Comparison of ENCODE assay signal across 9 mouse cellular contexts in the genomic region with DNA sequence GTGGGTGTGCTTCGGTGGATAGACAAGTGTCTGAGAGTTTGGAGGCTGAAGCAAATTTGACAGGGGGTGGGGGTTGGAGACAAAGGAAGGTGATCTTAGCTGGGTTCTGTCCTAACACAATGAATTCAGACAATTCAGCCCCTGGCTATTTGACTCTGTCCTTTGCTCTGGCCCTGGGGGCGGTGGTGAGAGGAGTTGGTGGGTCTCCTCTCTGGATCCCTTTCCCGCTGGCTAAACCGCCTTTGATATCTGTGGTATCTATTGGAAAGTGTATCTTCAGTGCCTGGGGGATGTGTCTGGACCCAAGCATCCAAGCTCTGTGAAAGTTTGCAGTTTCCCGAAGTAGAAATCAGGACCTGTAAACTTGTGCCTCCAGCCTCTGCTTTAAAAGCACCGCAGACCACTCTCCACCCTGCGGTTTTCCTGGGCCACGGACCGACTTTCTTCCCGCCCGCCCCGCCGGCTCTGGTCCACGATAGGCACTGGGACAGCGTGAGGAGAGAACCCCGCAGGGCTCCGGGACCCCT. TPM values are rescaled to one million over a fixed set of nuclear protein-coding genes. Genes with fewer than 3 reads are reported as not detected.
A peak's percentile ranks its signal among the peaks of the same experiment; 100 is the strongest.
DNase-seq lines count a peak whose midpoint lies in the region; ATAC-seq and TF ChIP-seq lines count a peak whose summit lies in the region.
"Had no signal": no experiment of that assay in that cellular context is flagged by ENCODE, and none has a peak within 500 bp of the region (broad histone marks: within the 10 kb centered on the region; RNA-seq: fewer than 3 reads in every experiment).

No protein-coding gene starts in this region.

- WGBS in heart, embryonic 11.5 days (ENCODE audit: insufficient replicate concordance): 3% methylated on average over 17 of the region's 17 CpGs
- 2% methylated on average over 17 of the region's 17 CpGs for WGBS in forebrain, embryonic 14.5 days
- WGBS in liver, embryonic 16.5 days (ENCODE audit: insufficient replicate concordance): 3% methylated on average over 17 of the region's 17 CpGs

- H3K4me3 ChIP-seq in heart, embryonic 11.5 days (ENCODE audit: low read depth, low read length): peak overlapping the region; percentile 84
- peak overlapping the region; percentile 71 for H3K4me3 ChIP-seq in ES-Bruce4 (ENCODE audit: low read depth, low read length)
- peak overlapping the region; percentile 71 for H3K4me3 ChIP-seq in forebrain, embryonic 14.5 days (ENCODE audit: low read depth, low read length)
- peak overlapping the region; percentile 64 for H3K4me3 ChIP-seq in liver, embryonic 16.5 days (ENCODE audit: low read depth, low read length)

- H3K27ac ChIP-seq in heart, embryonic 11.5 days (ENCODE audit: low read depth, low read length): peak overlapping the region; percentile 77
- H3K27ac ChIP-seq in ES-Bruce4 (ENCODE audit: insufficient read depth, low read length): no peak overlapping the region
- H3K27ac ChIP-seq in forebrain, embryonic 14.5 days (ENCODE audit: low read depth, low read length): no peak overlapping the region
- H3K27ac ChIP-seq in liver, embryonic 16.5 days (ENCODE audit: low read length): no peak overlapping the region

- H3K36me3 ChIP-seq in heart, embryonic 11.5 days (ENCODE audit: control insufficient read depth, insufficient read depth, low read length): no peaks in the 10 kb centered on the region
- no peaks in the 10 kb centered on the region for H3K36me3 ChIP-seq in ES-Bruce4 (ENCODE audit: control insufficient read depth, insufficient read depth, low read length, poor library complexity, severe bottlenecking)
- H3K36me3 ChIP-seq in forebrain, embryonic 14.5 days (ENCODE audit: control insufficient read depth, insufficient read depth, low read length): no peaks in the 10 kb centered on the region
- H3K36me3 ChIP-seq in liver, embryonic 16.5 days (ENCODE audit: control insufficient read depth, insufficient read depth): no peaks in the 10 kb centered on the region
- H3K36me3 ChIP-seq: G1E had no signal

- no peak for TF ChIP-seq CTCF in ES-Bruce4 (IDR thresholded peaks at IDR 0.05; ENCODE audit: low read depth, low read length)

- peaks cover 10% of the 10 kb centered on the region; the same call in 1 of the 2 replicates for H3K4me1 ChIP-seq in heart, embryonic 11.5 days (ENCODE audit: control insufficient read depth, insufficient read depth, low read length)
- H3K4me1 ChIP-seq in ES-Bruce4 (ENCODE audit: control insufficient read depth, insufficient read depth, low read length): no peaks in the 10 kb centered on the region
- peaks cover 7% of the 10 kb centered on the region for H3K4me1 ChIP-seq in forebrain, embryonic 14.5 days (ENCODE audit: control insufficient read depth, insufficient read depth, low read length)
- H3K4me1 ChIP-seq in liver, embryonic 16.5 days (ENCODE audit: control insufficient read depth, low read depth, low read length): no peaks in the 10 kb centered on the region

- H3K9ac ChIP-seq in heart, embryonic 11.5 days (ENCODE audit: low read depth, low read length): peak overlapping the region; percentile 80
- peak overlapping the region; percentile 88 for H3K9ac ChIP-seq in ES-Bruce4 (ENCODE audit: low read depth, poor library complexity, severe bottlenecking)
- H3K9ac ChIP-seq in forebrain, embryonic 14.5 days (ENCODE audit: low read length): peak overlapping the region; percentile 83
- H3K9ac ChIP-seq in liver, embryonic 16.5 days (ENCODE audit: low read depth, low read length): peak overlapping the region; percentile 58

- no peak for ATAC-seq in heart, embryonic 11.5 days (replicated peaks; ENCODE audit: insufficient number of reproducible peaks, low FRiP score, low TSS enrichment)
- ATAC-seq in forebrain, embryonic 14.5 days: peak; percentile 3
- ATAC-seq in liver, embryonic 16.5 days (ENCODE audit: low read depth): no peak

- intact Hi-C loops in left cerebral cortex, postnatal 25 days (cut with DNase I): loop anchor here (5.0 kb wide), 1 partner anchor 205 kb away; no protein-coding TSS in a partner anchor

- H3K27me3 ChIP-seq in heart, embryonic 11.5 days (ENCODE audit: control insufficient read depth, insufficient read depth, low read length): no peaks in the 10 kb centered on the region
- peaks cover 3% of the 10 kb centered on the region for H3K27me3 ChIP-seq in ES-Bruce4 (ENCODE audit: control insufficient read depth, insufficient read depth, low read length, poor library complexity, severe bottlenecking)
- no peaks in the 10 kb centered on the region for H3K27me3 ChIP-seq in forebrain, embryonic 14.5 days (replicated peaks; ENCODE audit: control insufficient read depth, insufficient read depth, low read length)
- peaks cover 49% of the 10 kb centered on the region for H3K27me3 ChIP-seq in liver, embryonic 16.5 days (ENCODE audit: control insufficient read depth, insufficient read depth, low read depth, low read length)

- peaks cover 2% of the 10 kb centered on the region; the same call in 1 of the 2 replicates for H3K9me3 ChIP-seq in heart, embryonic 11.5 days (replicated peaks; ENCODE audit: control insufficient read depth, low read length)
- H3K9me3 ChIP-seq in ES-Bruce4 (replicated peaks; ENCODE audit: control insufficient read depth, insufficient read depth, low read length, poor library complexity, severe bottlenecking): no peaks in the 10 kb centered on the region
- H3K9me3 ChIP-seq in forebrain, embryonic 14.5 days (replicated peaks; ENCODE audit: control insufficient read depth, low read length): no peaks in the 10 kb centered on the region
- H3K9me3 ChIP-seq in liver, embryonic 16.5 days (replicated peaks; ENCODE audit: control insufficient read depth, low read length): no peaks in the 10 kb centered on the region
- H3K9me3 ChIP-seq: G1E had no signal

- DNase-seq in heart, postnatal 4 days: no peak
- DNase-seq in forebrain, embryonic 14.5 days (ENCODE audit: low spot score): no peak
- DNase-seq in left cerebral cortex, postnatal 25 days (ENCODE audit: low spot score in 2 of 2): no peak
- DNase-seq in urinary bladder, adult 18-20 months (ENCODE audit: low spot score in 2 of 2): no peak
- no peak for DNase-seq in thymus, postnatal 10 days (ENCODE audit: low spot score in 2 of 2)

- TF ChIP-seq POLR2A in ES-Bruce4 (IDR thresholded peaks at IDR 0.05; ENCODE audit: insufficient read depth, low read length): no peak

- no peak for TF ChIP-seq EP300 in ES-Bruce4 (IDR thresholded peaks at IDR 0.05; ENCODE audit: insufficient read depth, low read depth, low read length)

- peak overlapping the region; percentile 71 for H3K4me2 ChIP-seq in heart, embryonic 11.5 days
- peak overlapping the region; percentile 99 for H3K4me2 ChIP-seq in forebrain, embryonic 14.5 days (ENCODE audit: low read length)
- peak overlapping the region; percentile 76 for H3K4me2 ChIP-seq in liver, embryonic 16.5 days (ENCODE audit: low read depth, low read length)

RNA-seq across cellular contexts. Expression of a gene that starts 0.5 kb away (rescaled TPM):
- polyA plus RNA-seq in heart, embryonic 11.5 days (2014; fragmentation: Nextera tagmentation; extraction: Ambion mirVana): 18.5 and 24.8 TPM in 2 replicates
- 10 to 100 TPM; 33.9 to 42.2 TPM for total RNA-seq in heart, postnatal 4 days (2021)
- 12.5 and 13.3 TPM in 2 replicates for polyA plus RNA-seq in ES-Bruce4 (2011; ENCODE audit: insufficient read depth, insufficient read length, low read depth, missing spikeins)
- 9.7 and 13.4 TPM in 2 replicates for polyA plus RNA-seq in forebrain, embryonic 14.5 days (2014; fragmentation: Nextera tagmentation; extraction: Ambion mirVana)
- polyA plus RNA-seq in liver, embryonic 16.5 days (2015; fragmentation: Nextera tagmentation; extraction: Ambion mirVana): 3.8 and 3.9 TPM in 2 replicates
- 10 to 100 TPM; 13.2 to 18.7 TPM for total RNA-seq in left cerebral cortex, postnatal 25 days (2021)
- polyA plus RNA-seq: G1E had no signal
